In the genomic region with DNA sequence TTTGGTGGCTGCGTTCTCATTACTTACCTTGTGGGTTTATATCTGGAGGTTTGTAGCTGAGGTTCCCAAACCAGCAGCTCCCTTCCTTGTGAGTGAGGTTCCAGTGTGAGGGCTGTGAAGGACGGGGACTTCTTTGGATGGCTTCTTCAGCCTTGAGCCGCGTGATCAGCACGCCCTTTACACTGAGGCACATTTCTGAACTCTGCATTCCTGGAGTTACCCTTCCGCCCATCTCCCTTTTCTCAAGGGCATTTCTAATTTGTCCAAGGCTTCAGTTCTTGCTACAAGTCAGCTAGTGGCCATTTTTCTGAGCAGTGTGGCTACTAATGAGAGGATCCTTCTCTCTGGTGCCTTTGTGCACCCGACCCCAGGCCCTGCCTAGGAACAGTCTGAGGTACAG, we compare ENCODE assay signal across 31 mouse cellular contexts. TPM values are rescaled to one million over a fixed set of nuclear protein-coding genes. Genes with fewer than 3 reads are reported as not detected.
A peak's percentile ranks its signal among the peaks of the same experiment; 100 is the strongest.
DNase-seq lines count a peak whose midpoint lies in the region; ATAC-seq and TF ChIP-seq lines count a peak whose summit lies in the region.
"Had no signal": no experiment of that assay in that cellular context is flagged by ENCODE, and none has a peak within 500 bp of the region (broad histone marks: within the 10 kb centered on the region; RNA-seq: fewer than 3 reads in every experiment).

No protein-coding gene starts in this region.

- H3K27ac ChIP-seq in heart, embryonic 11.5 days (ENCODE audit: low read depth, low read length): no peak overlapping the region
- peak overlapping the region; percentile 39 for H3K27ac ChIP-seq in testis, adult 2 months (ENCODE audit: control insufficient read depth, insufficient read depth, low read depth, low read length)
- H3K27ac ChIP-seq: embryonic facial prominence, embryonic 15.5 days; forebrain, embryonic 13.5 days; hindbrain, embryonic 14.5 days; liver, embryonic 12.5 days; neural tube, embryonic 13.5 days had no signal

- no peak overlapping the region for H3K9ac ChIP-seq in heart, embryonic 11.5 days (ENCODE audit: low read depth, low read length)
- H3K9ac ChIP-seq: embryonic facial prominence, embryonic 15.5 days; forebrain, embryonic 13.5 days; heart, embryonic 12.5 days; hindbrain, embryonic 14.5 days; liver, embryonic 12.5 days; liver, postnatal 0 days; neural tube, embryonic 13.5 days had no signal

- no peaks in the 10 kb centered on the region for H3K9me3 ChIP-seq in heart, embryonic 11.5 days (replicated peaks; ENCODE audit: control insufficient read depth, low read length)
- H3K9me3 ChIP-seq: embryonic facial prominence, embryonic 15.5 days; forebrain, embryonic 13.5 days; heart, embryonic 12.5 days; liver, embryonic 12.5 days; neural tube, embryonic 13.5 days had no signal

- H3K4me2 ChIP-seq in heart, embryonic 11.5 days: no peak overlapping the region
- H3K4me2 ChIP-seq: embryonic facial prominence, embryonic 15.5 days; forebrain, embryonic 13.5 days; heart, embryonic 12.5 days; hindbrain, embryonic 14.5 days; liver, embryonic 12.5 days; midbrain, embryonic 11.5 days; neural tube, embryonic 13.5 days had no signal

- no peak for TF ChIP-seq POLR2A in testis, adult 2 months (IDR thresholded peaks at IDR 0.05; ENCODE audit: control insufficient read depth, low read depth, low read length)

- 81% methylated on average over 7 of the region's 7 CpGs for WGBS in heart, embryonic 11.5 days (ENCODE audit: insufficient replicate concordance)

- no peak for TF ChIP-seq CTCF in testis, adult 2 months (IDR thresholded peaks at IDR 0.05; ENCODE audit: control insufficient read depth, insufficient read depth, insufficient replicate concordance, low read depth, low read length)

- no peak overlapping the region for H3K4me3 ChIP-seq in heart, embryonic 11.5 days (ENCODE audit: low read depth, low read length)
- H3K4me3 ChIP-seq in testis, adult 2 months (ENCODE audit: control insufficient read depth, low read depth, low read length): no peak overlapping the region
- H3K4me3 ChIP-seq: embryonic facial prominence, embryonic 15.5 days; forebrain, embryonic 13.5 days; heart, embryonic 12.5 days; liver, embryonic 12.5 days; neural tube, embryonic 13.5 days had no signal

- H3K36me3 ChIP-seq in heart, embryonic 11.5 days (ENCODE audit: control insufficient read depth, insufficient read depth, low read length): peaks cover 10% of the 10 kb centered on the region
- no peaks in the 10 kb centered on the region for H3K36me3 ChIP-seq in testis, adult 2 months (ENCODE audit: control insufficient read depth, insufficient read depth, low read length)
- H3K36me3 ChIP-seq: liver, embryonic 12.5 days had no signal

- no peak for ATAC-seq in heart, embryonic 11.5 days (replicated peaks; ENCODE audit: insufficient number of reproducible peaks, low FRiP score, low TSS enrichment)
- ATAC-seq: forebrain, embryonic 13.5 days; intestine, postnatal 0 days; liver, embryonic 12.5 days; liver, postnatal 0 days had no signal

- H3K4me1 ChIP-seq in heart, embryonic 11.5 days (ENCODE audit: control insufficient read depth, insufficient read depth, low read length): no peaks in the 10 kb centered on the region
- H3K4me1 ChIP-seq in testis, adult 2 months (ENCODE audit: control insufficient read depth, insufficient read depth, low read length): no peaks in the 10 kb centered on the region; the same call in 1 of the 2 replicates
- H3K4me1 ChIP-seq: embryonic facial prominence, embryonic 15.5 days; forebrain, embryonic 13.5 days; heart, embryonic 12.5 days; liver, embryonic 12.5 days; neural tube, embryonic 13.5 days had no signal

- DNase-seq in adrenal gland, adult (ENCODE audit: inconsistent age in 2 of 2, low spot score in 1 of 2): peak; percentile 13 to 54
- DNase-seq in adrenal gland, postnatal 4 days (ENCODE audit: low spot score in 2 of 2): no peak
- DNase-seq in heart, adult 11 months: peak; percentile 74
- no peak for DNase-seq in testis, postnatal 14 days (ENCODE audit: low spot score)
- DNase-seq in adipocyte (ENCODE audit: low spot score): no peak
- no peak for DNase-seq in kidney, postnatal 4 days
- DNase-seq: cerebellum, adult 2 months; cerebellum, postnatal 14 days; gastrocnemius, postnatal 25 days; heart, adult 18-20 months; heart, postnatal 4 days; kidney, adult 9 months; kidney, postnatal 10 days; layer of hippocampus, postnatal 36 days; left cerebral cortex, postnatal 4 days; liver, postnatal 0 days; lung, postnatal 36 days; right cerebral cortex, postnatal 4 days had no signal

- no peaks in the 10 kb centered on the region for H3K27me3 ChIP-seq in heart, embryonic 11.5 days (ENCODE audit: control insufficient read depth, insufficient read depth, low read length)
- H3K27me3 ChIP-seq in testis, adult 2 months (ENCODE audit: control insufficient read depth, insufficient read depth, low read length): no peaks in the 10 kb centered on the region
- H3K27me3 ChIP-seq: CH12.LX; embryonic facial prominence, embryonic 15.5 days; forebrain, embryonic 13.5 days; heart, embryonic 12.5 days; liver, embryonic 12.5 days; neural tube, embryonic 13.5 days had no signal

RNA-seq across cellular contexts. Expression of a gene that starts 38.0 kb away (rescaled TPM):
- 10 to 100 TPM; 32.5 to 38.3 TPM for total RNA-seq in adrenal gland, postnatal 4 days (2021)
- polyA plus RNA-seq in heart, embryonic 11.5 days (2014; fragmentation: Nextera tagmentation; extraction: Ambion mirVana): 51.2 and 60.7 TPM in 2 replicates
- polyA plus RNA-seq in testis, adult 2 months (2012; rRNA removed): 32.4 and 39.8 TPM in 2 replicates

RNA-seq across cellular contexts. Expression of a gene that starts 40.4 kb away (rescaled TPM):
- total RNA-seq in adrenal gland, postnatal 4 days (2021): 1 to 10 TPM; 3.4 to 6.8 TPM
- 1.1 and 1.3 TPM in 2 replicates for polyA plus RNA-seq in heart, embryonic 11.5 days (2014; fragmentation: Nextera tagmentation; extraction: Ambion mirVana)
- 0.65 and 0.71 TPM in 2 replicates for polyA plus RNA-seq in testis, adult 2 months (2012; rRNA removed)
- total RNA-seq: megakaryocyte, adult 5-6 weeks had no signal
- polyA plus RNA-seq: spleen, adult 2 months had no signal

Comparison
In these comparisons a context has a peak if more than half of its experiments do, and no peak if none do; other contexts are left out.
1. DNase-seq: peak in adrenal gland, adult (2 of 2) and heart, adult 11 months (single experiment); none in adrenal gland, postnatal 4 days (0 of 2), testis, postnatal 14 days (single experiment), adipocyte (single experiment) and kidney, postnatal 4 days (0 of 2).